Mouse (Mus musculus) forebrain, embryonic 16.5 days (tissue): Measurements from ENCODE around the gene Dhx34. TPM values are rescaled to one million over a fixed set of nuclear protein-coding genes. Genes with fewer than 3 reads are reported as not detected.

Experiments
- ATAC-seq: fragments of 200-750 bp; cut with Nextera tagmentation; 2 replicates; pipeline ENCODE4 v1.8.0; 2017; ENCODE audit warnings: mild to moderate bottlenecking, moderate library complexity
- H3K27ac ChIP-seq: fragments of 300-500 bp; sonication (generic); 2 replicates; pipeline ENCODE4 v1.5.1; 2014; ENCODE audit warnings: low read length, control low read depth
- H3K27me3 ChIP-seq: fragments of 300-500 bp; sonication (generic); replicated peaks from 2 replicates; pipeline ENCODE4 v1.6.1; 2014; ENCODE audit warnings: low read length; ENCODE audit not compliant: control insufficient read depth, insufficient read depth
- H3K36me3 ChIP-seq: fragments of 300-500 bp; sonication (generic); 2 replicates; pipeline ENCODE4 v1.6.1; 2014; ENCODE audit not compliant: control insufficient read depth, insufficient read depth
- H3K4me1 ChIP-seq: fragments of 300-500 bp; sonication (generic); replicated peaks from 2 replicates; pipeline ENCODE4 v1.6.1; 2014; ENCODE audit warnings: low read length; ENCODE audit not compliant: control insufficient read depth, insufficient read depth
- H3K4me2 ChIP-seq: fragments of 300-500 bp; sonication (generic); 2 replicates; pipeline ENCODE4 v1.6.1; 2014; ENCODE audit warnings: mild to moderate bottlenecking, low read length, control low read depth
- H3K4me3 ChIP-seq: fragments of 300-500 bp; sonication (generic); replicated peaks from 2 replicates; pipeline ENCODE4 v1.5.1; 2014; ENCODE audit warnings: mild to moderate bottlenecking, low read length, control low read depth
- H3K9ac ChIP-seq: fragments of 300-500 bp; sonication (generic); replicated peaks from 2 replicates; pipeline ENCODE4 v1.6.1; 2014; ENCODE audit warnings: low read depth, low read length, control low read depth
- H3K9me3 ChIP-seq: fragments of 300-500 bp; sonication (generic); 2 replicates; pipeline ENCODE4 v1.6.1; 2016; ENCODE audit warnings: low read length; ENCODE audit not compliant: control insufficient read depth
- WGBS: fragments of 180-500 bp; shearing (Covaris S2); extraction: QIAGEN DNeasy Blood & Tissue Kit; methylation state at CpG from one replicate; pipeline ENCODE4 v1.1.7; 2014; 5-methylcytosine and 5-hydroxymethylcytosine counted together
- polyA plus RNA-seq: library from polyadenylated mRNA; unstranded; fragments of >200 nt; fragmentation: Nextera tagmentation; extraction: Ambion mirVana; gene quantifications from 2 replicates; pipeline ENCODE4 v1.2.1, GENCODE M21; 2015

The Dhx34 gene
- polyA plus RNA-seq, 1 experiment from 2014 or later = 15.5 TPM

GRCm38 (mm10) chr7:16178114-16178513 is 43.7 kb downstream of the Dhx34 start:
- Histone ChIP-seq H3K9me3 (no peaks in the 10 kb centered on the region), H3K36me3 (peaks cover 22% of the 10 kb centered on the region), H3K4me2 (no peak overlapping the region), H3K27me3 (no peaks in the 10 kb centered on the region), H3K4me3 (no peak overlapping the region), H3K4me1 (peaks cover 24% of the 10 kb centered on the region), H3K9ac (no peak overlapping the region), H3K27ac (no peak overlapping the region)
- no peak for ATAC-seq
- WGBS = 73% methylated on average over 4 of the region's 4 CpGs

- Histone ChIP-seq H3K9ac (peak overlapping the region; percentile 88), H3K27ac (peak overlapping the region; percentile 65), H3K27me3 (no peaks in the 10 kb centered on the region), H3K4me1 (peaks cover 27% of the 10 kb centered on the region), H3K9me3 (no peaks in the 10 kb centered on the region), H3K36me3 (peaks cover 18% of the 10 kb centered on the region), H3K4me3 (peak overlapping the region; percentile 82), H3K4me2 (peak overlapping the region; percentile 58)
- peak; percentile 41 for ATAC-seq
- WGBS = 0% methylated on average over 10 of the region's 10 CpGs
Measured at GRCm38 (mm10) chr7:16175542-16175931, 46.3 kb downstream of the Dhx34 start.

GRCm38 (mm10) chr7:16174597-16175541 is 47.0 kb downstream of the Dhx34 start, which contains the start of gene Meis3:
Meis3 (plus strand) TSS chr7:16175090.
- peak within 1 kb of the TSS; percentile 58 for H3K4me2 ChIP-seq
- H3K27ac ChIP-seq = peak within 1 kb of the TSS; percentile 65
- ATAC-seq = peak; percentile 91
- peak within 1 kb of the TSS; percentile 82 for H3K4me3 ChIP-seq
- peak within 1 kb of the TSS; percentile 88 for H3K9ac ChIP-seq
- under 1% methylated on average over 40 of the region's 42 CpGs for WGBS
- H3K36me3 ChIP-seq = peaks cover 15% of the 10 kb centered on the region
- no peaks in the 10 kb centered on the region for H3K27me3 ChIP-seq
- H3K9me3 ChIP-seq = no peaks in the 10 kb centered on the region
- peaks cover 27% of the 10 kb centered on the region for H3K4me1 ChIP-seq

- Histone ChIP-seq H3K36me3 (peaks cover 3% of the 10 kb centered on the region), H3K9me3 (no peaks in the 10 kb centered on the region), H3K4me1 (peaks cover 27% of the 10 kb centered on the region), H3K4me3 (no peak overlapping the region), H3K27me3 (no peaks in the 10 kb centered on the region), H3K9ac (no peak overlapping the region), H3K4me2 (no peak overlapping the region), H3K27ac (no peak overlapping the region)
- ATAC-seq = no peak
- WGBS = 55% methylated on average over 5 of the region's 5 CpGs
Measured at GRCm38 (mm10) chr7:16173146-16173545, 48.7 kb downstream of the Dhx34 start.

- no peaks in the 10 kb centered on the region for H3K27me3 ChIP-seq
- H3K9me3 ChIP-seq = 0 out of 2 replicates have a peak, but pooled peaks cover 3% of the 10 kb centered on the region
- WGBS = 48% methylated on average over 1 of the region's 1 CpGs
- ATAC-seq = no peak
- no peak overlapping the region for H3K4me2 ChIP-seq
- peaks cover 27% of the 10 kb centered on the region for H3K4me1 ChIP-seq
- no peak overlapping the region for H3K4me3 ChIP-seq
- H3K27ac ChIP-seq = no peak overlapping the region
- no peaks in the 10 kb centered on the region; the same call in 1 of the 2 replicates for H3K36me3 ChIP-seq
- H3K9ac ChIP-seq = no peak overlapping the region
Measured at GRCm38 (mm10) chr7:16172586-16173140, 49.2 kb downstream of the Dhx34 start.

- no peak for ATAC-seq
- H3K27ac ChIP-seq = no peak overlapping the region
Measured at GRCm38 (mm10) chr7:16172141-16172581, 49.7 kb downstream of the Dhx34 start.

GRCm38 (mm10) chr7:16162036-16162435 is 59.8 kb downstream of the Dhx34 start:
- H3K36me3 ChIP-seq = no peaks in the 10 kb centered on the region
- no peak overlapping the region for H3K4me3 ChIP-seq
- H3K9me3 ChIP-seq = no peaks in the 10 kb centered on the region
- peaks cover 2% of the 10 kb centered on the region; the same call in 1 of the 2 replicates for H3K27me3 ChIP-seq
- no peak overlapping the region for H3K9ac ChIP-seq
- ATAC-seq = peak; percentile 31; the same call in 1 of the 2 replicates
- WGBS = 67% methylated on average over 7 of the region's 7 CpGs
- H3K4me1 ChIP-seq = peaks cover 3% of the 10 kb centered on the region; the same call in 1 of the 2 replicates
- no peak overlapping the region for H3K4me2 ChIP-seq
- H3K27ac ChIP-seq = no peak overlapping the region

More at GRCm38 (mm10) chr7:16172141-16172581, 49.7 kb downstream of the Dhx34 start:
- 11% methylated on average over 1 of the region's 1 CpGs for WGBS
- Histone ChIP-seq H3K9me3 (0 out of 2 replicates have a peak, but pooled peaks cover 3% of the 10 kb centered on the region), H3K4me2 (no peak overlapping the region), H3K36me3 (no peaks in the 10 kb centered on the region), H3K4me3 (no peak overlapping the region), H3K27me3 (no peaks in the 10 kb centered on the region), H3K4me1 (peaks cover 27% of the 10 kb centered on the region), H3K9ac (no peak overlapping the region)

- Histone ChIP-seq H3K9me3 (no peaks in the 10 kb centered on the region), H3K9ac (no peak overlapping the region), H3K27ac (no peak overlapping the region), H3K4me2 (no peak overlapping the region), H3K36me3 (no peaks in the 10 kb centered on the region), H3K4me3 (no peak overlapping the region), H3K27me3 (peaks cover 2% of the 10 kb centered on the region; the same call in 1 of the 2 replicates), H3K4me1 (peaks cover 3% of the 10 kb centered on the region; the same call in 1 of the 2 replicates)
- no peak for ATAC-seq
- WGBS = 91% methylated on average over 9 of the region's 9 CpGs
Measured at GRCm38 (mm10) chr7:16161302-16161701, 60.5 kb downstream of the Dhx34 start.

- H3K4me2 ChIP-seq = no peak overlapping the region
- ATAC-seq = no peak
- 68% methylated on average over 3 of the region's 3 CpGs for WGBS
- peaks cover 4% of the 10 kb centered on the region; the same call in 1 of the 2 replicates for H3K4me1 ChIP-seq
- no peak overlapping the region for H3K9ac ChIP-seq
- no peak overlapping the region for H3K4me3 ChIP-seq
- H3K27me3 ChIP-seq = peaks cover 2% of the 10 kb centered on the region; the same call in 1 of the 2 replicates
- H3K27ac ChIP-seq = no peak overlapping the region
- H3K36me3 ChIP-seq = no peaks in the 10 kb centered on the region
- H3K9me3 ChIP-seq = no peaks in the 10 kb centered on the region
Measured at GRCm38 (mm10) chr7:16160702-16161101, 61.1 kb downstream of the Dhx34 start.
